Mouse (Mus musculus): ENCODE results near the gene Mog.

The Mog gene

DNA sequence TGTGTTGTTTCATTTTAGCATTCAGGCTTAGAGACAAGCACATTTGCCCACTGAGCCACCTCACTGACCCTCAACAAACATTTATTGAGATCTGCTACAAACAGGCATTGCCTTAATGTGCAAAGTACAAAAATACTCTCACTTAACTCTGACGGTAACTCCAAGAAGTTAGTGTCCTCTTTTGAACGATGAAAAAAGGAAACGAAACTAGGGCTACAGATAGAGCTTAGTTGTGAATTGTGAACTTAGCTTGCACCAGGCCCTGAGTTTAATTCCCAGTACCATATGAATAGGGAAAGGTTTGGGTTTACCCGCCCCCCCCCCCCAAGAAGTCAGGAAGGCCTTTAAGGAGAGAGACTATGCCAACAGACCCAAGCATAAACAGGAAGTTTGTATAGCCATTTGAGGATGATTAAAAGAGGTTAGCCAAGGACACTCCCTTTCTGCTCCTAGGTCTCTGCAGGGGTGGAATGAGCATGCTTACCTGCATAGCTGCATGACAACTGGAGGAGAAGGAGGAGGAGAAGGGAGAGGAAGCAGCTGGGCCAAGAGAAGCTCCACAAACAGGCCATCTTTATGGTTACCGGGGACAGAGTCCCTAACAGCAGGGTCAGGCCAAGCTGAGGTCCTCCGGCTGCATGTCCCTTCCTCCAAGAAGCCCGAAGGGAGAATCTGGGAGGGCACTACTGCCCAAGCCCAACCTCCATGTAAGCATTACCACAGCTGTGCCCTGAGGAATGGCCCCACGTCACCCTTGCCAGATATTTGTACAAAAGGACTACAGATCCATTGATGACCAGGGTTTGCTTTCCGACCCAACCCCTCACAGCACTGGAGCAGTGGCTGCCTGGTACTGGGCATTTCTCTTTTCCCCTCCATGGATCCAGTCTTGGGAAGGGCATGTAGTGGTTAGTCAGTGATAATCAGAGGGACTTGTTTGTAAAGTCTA is at the start of gene Mog:
Gene Mog, minus strand, starts transcription at position 771 of the 949 bp plus-strand sequence.
- DNase-seq: no peak

DNA sequence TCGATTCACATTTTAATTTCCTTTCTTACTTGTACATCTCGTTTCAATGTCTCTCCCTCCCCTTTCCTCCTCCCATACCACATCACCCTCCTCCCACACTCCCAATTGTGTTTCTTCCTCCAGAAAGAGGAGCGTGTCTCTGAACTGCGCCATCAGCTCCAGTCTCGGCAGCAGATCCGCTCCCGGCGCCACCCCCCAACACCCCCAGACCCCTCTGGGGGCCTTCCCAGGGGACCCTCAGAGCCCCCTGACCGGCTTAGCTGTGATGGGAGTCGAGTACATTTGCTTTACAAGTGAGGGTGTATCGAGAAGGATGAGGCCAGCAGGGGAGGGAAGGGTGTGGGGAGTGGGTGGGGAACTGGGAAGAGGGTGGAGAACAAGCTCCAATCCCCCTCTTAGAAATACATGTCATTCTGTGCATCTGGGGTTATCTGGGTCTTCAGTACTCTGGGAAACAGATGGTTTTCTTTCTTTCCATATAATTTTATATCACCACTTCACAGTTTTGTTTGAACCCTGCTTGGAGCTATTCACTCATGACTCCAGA is 49.6 kb upstream of the Mog start:
- no peak for DNase-seq

DNA sequence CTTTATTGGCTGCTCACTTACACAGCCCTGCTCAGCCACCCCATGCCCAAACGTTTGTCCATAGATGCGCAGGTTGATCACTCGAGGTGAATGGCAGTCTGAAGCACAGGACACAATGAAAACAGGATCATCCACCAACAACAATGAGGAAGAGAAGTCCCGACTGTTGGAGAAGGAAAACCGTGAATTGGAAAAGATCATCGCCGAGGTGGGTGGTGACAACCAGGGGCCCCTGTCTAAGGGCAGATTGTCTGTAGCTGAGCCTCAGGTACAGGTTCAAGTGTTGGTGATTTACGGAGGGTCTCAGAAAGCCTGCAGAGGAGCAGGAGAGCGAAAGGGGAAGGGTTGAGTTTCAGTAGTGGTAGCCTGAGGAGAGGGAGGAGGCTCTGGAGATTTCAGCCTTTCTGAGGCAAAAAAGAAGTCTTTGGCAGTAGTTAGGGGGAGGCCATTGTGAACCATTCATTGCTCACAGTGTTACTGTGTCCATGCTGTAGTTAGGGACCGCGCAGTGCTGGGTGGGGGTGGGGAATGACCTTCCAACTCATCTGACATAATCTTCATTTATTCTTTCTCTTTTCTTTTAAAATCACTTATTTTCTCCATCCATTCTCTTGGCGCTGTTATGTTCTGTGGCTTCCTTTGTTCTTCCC is 49.0 kb upstream of the Mog start:
- no peak for DNase-seq

DNA sequence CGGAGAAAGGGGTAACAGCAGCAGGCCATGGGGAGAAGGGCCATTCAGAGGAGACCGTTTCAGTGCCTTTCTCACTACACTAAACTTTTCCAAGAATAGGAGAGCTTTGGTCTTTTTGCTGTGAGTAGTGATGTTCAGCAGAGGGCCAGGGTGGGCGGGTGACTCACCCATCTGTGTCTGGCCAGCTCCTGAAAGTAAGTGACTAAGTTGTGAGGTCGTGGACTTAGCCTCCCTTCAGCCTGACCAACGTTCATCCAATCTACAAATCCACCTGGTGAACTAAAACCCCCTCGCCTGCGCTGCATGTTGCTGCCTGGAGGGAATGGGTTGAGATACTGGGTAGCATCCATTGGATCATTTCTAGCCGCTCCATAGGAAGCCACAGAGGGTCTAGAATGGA is 46.9 kb upstream of the Mog start:
- no peak for DNase-seq

DNA sequence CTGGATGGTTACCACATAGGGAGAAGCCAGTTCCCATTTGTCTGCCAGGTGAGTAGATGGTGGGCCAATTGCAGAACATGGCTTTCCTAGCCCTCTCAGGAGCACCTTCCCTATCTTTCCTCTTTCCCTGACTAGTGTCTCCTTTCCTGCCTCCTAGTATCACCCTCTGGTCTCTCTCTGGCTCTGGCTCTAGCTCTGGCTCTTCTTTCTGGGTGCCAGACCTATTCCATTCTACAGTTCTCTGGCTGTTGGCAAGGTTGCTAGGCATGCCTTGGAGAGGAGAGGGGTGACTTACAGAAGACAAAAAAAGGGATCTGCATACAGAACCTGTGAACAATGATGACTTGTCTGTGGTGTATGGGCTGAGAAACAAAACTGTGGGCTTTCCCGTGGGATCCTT is 44.7 kb upstream of the Mog start:
- DNase-seq: no peak

DNA sequence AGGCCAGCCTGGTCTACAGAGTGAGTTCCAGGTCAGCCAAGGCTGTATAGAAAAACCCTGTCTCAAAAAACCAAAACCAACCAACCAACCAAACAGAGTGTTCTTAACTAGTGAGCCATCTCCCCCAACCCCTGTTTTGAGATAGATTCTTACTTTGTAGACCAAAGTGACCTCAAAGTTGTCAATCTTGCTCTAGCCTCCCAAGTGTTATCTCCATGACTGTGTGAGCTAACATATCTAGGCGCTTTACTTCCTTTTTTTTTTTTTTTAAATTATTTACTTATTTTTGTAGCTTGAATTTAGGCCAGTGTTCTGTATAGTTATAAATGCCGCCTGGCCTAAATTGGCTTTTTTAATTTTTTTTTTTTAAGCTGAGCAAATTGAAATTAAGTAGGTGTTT is 42.8 kb upstream of the Mog start:
- no peak for DNase-seq

DNA sequence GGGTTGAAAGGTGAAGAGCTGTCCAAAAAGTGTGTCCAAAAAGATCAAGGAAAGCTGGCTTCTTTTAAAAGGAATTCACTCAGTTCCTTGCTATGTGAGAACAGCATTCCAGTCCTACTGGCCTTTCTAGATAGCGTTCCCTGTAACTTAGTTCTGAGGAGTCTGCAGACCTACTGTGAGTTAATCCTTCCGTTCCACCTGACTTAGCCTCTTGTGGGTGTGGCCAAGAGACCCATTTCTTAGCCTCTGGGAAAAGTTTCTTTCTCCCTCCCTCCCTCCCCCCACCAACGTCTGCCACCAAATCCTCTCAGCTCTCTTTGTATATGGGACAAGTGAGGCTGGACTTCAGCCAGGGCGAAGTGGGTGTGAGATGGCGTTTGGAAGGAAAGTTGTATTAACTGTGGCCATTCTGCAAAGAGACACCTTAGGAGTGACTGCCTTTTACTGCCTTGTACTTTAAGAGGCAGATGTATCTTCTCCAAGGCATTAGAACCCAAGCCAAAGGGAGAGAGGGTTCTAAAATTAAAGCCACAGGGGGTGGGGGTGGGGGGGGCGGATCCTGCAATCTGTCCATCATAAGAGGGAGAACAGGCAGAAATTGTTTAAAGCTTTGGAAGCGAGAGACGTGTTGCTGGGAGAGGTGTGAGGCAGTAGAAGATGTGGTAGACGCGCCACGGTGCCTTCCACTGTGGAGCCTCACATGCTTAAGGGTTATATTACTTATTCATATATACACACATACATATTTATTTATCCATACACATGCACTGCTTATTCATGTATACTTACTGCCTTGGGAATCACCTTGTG is 40.7 kb upstream of the Mog start:
- DNase-seq: no peak

DNA sequence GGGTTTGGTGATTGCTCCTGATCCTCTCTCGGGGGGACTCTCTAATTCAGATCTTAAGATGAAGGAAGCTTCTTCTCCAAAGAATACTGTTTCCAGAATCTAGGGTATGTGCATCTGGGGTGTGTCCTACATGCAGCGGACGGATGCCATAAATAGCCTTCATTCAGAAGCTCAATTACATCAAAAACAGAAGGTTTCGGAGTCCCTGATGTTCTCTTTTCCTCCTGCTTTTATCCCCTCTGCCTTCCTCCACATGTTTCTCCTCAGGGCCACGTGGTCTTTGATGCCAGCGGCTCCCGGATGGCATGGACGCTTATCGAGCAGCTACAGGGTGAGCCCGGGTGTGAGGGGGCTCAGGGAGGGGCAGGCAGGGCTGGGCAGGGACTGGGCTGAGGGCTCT is 39.9 kb upstream of the Mog start:
- DNase-seq: no peak

DNA sequence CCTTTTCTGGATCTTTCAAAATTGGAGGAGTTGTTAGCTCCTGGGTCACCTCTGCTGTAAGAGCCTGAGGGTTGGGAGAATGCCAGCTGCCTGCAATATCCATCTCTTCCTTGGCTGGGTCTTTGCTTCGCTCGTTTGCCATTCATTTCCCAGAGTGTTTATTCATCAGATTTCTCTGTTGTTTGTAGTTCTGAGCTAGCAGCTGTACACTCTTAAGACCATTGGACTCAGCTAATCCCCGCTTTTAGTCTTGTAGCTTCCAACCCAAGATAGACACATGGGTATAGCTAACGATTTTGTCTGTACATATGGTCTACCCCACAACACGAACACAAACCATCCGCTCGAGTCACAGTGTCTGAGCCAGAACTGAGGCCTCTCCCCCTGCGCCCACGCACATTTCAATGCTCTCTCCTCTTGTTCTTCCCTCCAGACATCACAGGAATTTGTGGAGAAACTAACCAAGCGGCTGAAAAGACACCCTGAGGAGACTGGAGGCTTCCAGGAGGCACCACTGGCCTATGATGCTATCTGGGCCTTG is 39.0 kb upstream of the Mog start:
- DNase-seq: no peak

DNA sequence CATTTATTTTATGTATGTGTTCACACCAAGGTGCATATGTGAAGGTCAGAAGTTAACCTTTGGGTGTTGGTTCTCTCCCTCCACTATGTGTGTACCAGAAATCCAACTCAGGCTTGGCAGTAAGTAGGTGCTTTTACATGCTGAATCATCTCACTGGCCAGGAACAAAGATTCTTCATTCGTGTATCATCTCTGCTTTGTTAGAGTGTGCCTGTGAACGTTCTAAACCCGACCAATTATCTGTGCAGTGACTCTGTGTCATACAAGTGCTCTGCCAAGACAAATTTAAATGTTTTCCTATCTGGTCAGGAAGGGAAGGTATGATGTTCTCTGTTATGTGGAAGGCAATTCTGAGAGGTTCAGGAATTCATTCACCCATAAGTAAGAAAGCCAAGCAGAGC is 38.2 kb upstream of the Mog start:
- no peak for DNase-seq

DNA sequence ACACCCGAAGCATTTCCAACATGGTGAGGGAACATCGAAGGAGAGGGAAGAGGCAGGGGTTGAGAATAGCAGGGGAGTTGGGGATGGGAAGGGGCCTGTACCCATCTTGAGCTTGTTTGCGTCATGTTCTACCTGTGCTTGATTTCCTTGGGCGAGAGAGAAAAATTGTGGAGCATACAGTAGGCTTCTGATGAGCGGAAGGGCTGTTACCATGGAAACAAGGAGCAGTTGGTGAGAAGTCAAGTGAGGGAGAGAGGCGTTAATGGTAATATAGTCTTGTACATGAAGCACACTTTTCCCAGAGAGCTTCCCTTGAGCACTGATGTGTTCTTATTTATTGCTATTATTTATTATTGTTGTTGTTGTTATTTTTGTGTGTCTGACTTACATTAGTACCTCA is 33.8 kb upstream of the Mog start:
- DNase-seq: no peak

DNA sequence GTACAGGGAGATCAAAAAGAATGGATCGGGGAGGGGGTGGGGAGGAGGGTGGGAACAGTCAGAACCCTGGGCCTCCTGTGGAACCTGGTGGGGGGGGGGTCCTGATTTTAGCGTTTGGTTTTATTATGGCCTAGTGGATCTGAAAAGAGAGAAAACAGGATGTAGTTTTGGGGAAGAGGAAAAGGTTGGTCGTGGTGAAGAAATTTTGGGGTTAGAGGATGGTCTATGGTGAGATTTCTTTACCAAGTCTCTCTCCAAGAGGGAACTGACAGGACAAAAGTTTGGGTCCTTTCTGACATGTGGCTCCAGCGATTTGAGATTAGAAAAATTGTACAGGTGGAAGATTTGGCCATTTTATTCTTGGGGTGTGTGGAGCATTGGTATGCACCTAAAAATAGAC is 28.5 kb upstream of the Mog start:
- DNase-seq: no peak

DNA sequence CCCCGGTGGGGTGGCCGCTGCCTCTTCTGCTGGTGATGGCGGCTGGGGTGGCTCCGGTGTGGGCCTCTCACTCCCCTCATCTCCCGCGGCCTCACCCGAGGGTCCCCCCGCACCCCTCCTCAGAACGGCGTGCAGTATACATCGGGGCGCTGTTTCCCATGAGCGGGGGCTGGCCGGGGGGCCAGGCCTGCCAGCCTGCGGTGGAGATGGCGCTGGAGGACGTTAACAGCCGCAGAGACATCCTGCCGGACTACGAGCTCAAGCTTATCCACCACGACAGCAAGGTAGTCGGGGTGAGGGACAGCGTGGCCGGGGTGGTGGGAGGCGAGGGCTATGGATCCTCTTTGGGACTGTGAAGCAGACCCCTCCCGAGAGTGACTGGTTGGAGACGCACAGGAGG is 27.7 kb upstream of the Mog start:
- DNase-seq: peak; percentile 14

DNA sequence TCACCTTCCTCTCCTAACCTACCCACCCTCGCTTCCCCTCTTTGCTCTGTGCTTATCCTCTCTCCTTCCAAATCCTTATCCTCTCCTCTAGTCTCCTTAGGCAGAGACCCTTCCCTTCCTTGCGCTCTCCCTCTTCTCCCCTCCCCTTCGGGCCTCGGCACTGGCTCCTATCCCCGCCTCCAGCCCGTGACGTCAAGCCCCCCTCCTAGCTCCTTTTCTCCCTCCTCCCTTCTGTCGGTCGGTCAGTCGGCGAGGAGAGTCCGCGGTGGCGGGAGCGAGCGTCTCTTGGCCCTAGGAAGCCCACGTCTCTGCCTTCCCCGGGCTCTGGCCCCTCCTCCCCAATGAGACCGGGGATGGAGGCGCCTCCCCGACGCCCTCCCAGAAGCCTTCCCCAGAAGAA is 27.2 kb upstream of the Mog start:
- DNase-seq: peak; percentile 35

DNA sequence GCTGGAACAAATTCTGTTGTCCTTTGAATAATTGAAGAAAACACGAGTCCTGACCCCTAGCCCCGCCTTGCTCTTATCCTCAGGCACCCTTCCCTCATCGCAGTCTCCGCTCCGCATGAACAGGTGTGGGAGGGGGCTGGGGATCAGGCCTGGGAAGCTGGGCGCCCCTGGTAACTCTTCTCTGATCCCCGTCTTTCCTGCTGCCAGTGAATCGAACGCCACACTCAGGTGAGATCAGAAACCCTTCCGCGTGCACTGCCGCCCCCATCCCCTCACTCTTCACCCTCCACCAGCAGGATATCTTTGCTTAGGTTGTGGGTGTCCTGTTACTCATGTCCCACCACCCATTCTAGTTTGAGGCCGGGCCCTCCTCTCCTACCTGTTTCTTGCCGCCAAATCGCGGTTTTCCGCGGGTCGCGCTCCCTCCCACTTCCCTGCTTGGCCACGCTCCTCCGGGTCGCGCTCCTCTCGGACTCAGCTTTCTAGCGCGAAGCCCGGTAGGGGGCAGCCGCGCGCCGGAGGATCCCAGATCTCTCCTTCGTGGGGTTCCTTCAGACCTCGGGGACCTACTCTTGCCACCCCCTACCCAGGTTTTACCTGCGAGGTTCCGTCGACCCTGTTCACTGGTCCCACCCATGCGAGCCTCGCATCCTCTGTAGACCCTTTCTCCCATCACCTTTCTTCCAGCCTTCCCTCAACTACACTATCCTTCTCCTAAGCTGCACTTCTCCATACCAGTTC is 26.5 kb upstream of the Mog start:
- DNase-seq: peak; percentile 78

DNA sequence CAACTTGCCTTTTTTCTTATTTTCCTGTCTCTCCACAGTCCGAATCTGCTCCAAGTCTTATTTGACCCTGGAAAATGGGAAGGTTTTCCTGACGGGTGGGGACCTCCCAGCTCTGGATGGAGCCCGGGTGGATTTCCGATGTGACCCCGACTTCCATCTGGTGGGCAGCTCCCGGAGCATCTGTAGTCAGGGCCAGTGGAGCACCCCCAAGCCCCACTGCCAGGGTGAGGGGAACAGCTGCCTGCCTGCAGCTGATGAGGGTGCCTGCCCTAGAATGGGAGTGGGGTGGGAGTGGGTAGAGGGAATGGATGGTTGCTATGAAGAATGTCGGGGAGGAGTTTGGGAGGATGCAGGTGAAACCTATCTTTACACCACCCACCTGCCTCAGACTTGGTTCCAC is 25.2 kb upstream of the Mog start:
- peak; percentile 16 for DNase-seq

DNA sequence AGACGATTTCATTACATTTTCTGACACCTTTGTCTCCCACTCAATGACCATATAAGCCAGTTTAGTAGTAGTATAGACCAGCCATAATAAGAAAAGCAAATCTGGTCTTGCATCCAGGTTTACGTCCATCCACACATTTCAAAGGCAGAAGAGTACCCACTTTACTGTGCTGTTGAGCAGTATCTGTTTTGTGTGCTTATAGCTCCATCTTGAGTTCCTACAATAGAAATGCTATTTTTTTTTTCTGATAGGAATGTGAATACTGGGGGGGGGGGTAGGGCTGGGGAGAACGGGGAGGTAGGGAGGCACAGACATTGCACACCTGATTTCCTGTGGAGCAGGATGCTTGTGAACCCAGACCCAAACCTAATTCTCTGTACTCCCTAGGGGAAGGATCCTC is 24.8 kb upstream of the Mog start:
- DNase-seq: no peak

DNA sequence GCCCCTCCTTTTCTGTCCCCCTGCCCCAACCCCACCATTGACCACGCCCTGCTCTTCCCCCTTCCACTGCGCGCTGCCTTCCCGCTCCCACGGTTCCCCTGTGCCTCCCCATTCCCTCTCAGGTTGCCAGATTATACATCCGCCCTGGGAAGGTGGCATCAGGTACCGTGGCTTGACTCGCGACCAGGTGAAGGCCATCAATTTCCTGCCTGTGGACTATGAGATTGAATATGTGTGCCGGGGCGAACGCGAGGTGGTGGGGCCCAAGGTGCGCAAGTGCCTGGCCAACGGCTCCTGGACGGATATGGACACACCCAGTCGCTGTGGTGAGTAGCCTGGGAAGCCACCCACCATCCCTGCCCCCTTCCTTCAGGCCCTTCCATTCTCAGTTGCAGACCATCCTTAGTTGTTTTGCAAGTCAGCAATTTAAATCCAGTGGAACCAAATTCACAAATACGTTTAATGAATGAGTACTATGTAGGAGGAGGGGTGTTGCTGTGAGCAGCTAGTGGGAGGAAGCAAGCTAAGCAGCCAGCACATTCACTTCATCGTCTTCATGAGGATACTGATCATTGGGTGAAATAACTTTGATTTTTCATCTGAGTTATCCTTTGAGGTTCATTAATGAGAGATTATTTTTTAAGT is 24.3 kb upstream of the Mog start:
- peak; percentile 19 for DNase-seq

DNA sequence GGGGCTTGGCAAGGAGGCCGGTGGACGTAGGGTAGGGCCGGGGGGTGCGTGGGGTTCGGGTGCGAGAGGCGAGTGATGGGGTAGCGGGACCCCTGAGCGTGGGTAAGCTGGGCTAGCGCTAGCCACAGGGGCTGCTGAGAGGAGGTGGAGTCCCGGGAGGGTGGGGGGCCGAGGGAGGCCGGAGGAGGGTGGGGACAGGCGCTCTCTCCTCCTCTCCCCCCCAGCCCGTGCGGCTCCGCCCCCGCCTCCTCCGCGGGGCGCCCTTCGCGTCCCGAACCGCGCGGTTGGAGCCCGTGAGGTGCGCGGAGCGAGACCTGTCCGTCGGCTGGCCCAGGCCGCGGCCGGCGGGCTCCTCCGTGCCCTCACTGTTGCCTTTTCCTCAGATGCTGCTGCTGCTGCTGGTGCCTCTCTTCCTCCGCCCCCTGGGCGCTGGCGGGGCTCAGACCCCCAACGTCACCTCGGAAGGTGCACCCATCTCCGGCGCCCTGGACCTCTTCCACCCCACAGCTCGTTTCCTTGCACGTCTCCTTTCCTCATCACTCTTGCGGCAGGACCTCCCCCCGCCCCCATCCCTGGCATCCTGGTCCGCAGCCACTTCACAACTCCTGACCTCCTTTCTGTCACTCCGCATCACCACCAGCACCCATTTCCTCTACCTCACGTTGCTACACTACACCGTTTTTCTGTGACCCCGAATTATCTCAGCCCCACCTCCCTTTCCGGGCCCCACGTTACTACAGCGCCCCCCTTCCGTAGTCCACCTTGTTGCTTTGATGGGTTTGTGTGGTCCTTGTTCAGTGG is 23.3 kb upstream of the Mog start:
- DNase-seq: peak; percentile 74

DNA sequence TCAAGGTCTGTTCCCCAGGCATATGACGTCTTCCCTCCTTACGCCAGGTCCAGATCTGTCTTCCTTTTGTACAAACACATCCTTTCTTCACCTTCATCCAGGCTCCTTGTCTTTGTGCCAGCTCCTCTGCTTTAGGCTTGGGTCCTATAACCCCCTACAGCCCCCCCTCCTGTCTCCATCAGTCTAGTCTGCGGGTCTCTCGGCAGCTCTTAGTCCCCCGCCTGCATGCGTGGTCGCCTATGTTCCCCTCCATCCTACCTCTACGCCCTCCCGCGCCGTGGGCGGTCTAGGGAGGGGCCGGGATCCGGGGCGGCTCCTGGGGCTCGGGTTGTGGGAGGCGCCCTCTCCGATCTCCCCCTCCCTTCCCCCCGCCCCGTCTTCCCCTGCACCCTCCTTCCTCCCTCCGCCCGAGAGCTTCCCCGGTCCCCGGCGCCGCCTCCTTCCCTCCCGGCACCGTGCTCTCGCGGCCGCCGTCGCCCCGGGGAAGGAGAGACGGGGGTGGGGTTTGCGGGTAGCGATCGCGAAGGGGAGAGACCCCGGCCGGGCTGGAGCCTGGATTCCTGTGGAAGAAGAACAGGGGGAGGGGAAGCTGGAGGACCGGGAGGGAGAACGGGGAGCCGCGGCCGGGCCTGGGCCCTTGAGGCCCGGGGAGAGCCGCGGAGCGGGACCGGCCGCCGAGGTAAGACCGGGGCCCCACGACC is 22.6 kb upstream of the Mog start, which contains the start of gene Gabbr1:
Gene Gabbr1, plus strand, starts transcription at position 356 of the 701 bp plus-strand sequence.
- DNase-seq: peak; percentile 86
